Mouse (Mus musculus) limb, embryonic 10.5 days (tissue): ENCODE data around the gene Hapln1. TPM values are rescaled to one million over a fixed set of nuclear protein-coding genes. Genes with fewer than 3 reads are reported as not detected.

Source experiments
- DNase-seq: peaks from one replicate; pipeline ENCODE4 v3.0.0-alpha.2; 2017; ENCODE audit warnings: low spot score
- H3K27ac ChIP-seq: fragments of 300-500 bp; sonication (generic); 2 replicates; pipeline ENCODE4 v1.5.1; 2016; ENCODE audit warnings: mild to moderate bottlenecking
- H3K27me3 ChIP-seq: fragments of 300-500 bp; sonication (generic); 2 replicates; pipeline ENCODE4 v1.6.1; 2016; ENCODE audit warnings: low read depth, mild to moderate bottlenecking; ENCODE audit not compliant: poor library complexity, severe bottlenecking
- H3K36me3 ChIP-seq: fragments of 300-500 bp; sonication (generic); 2 replicates; pipeline ENCODE4 v1.6.1; 2016; ENCODE audit warnings: mild to moderate bottlenecking, moderate library complexity
- H3K4me1 ChIP-seq: fragments of 300-500 bp; sonication (generic); 2 replicates; pipeline ENCODE4 v1.6.1; 2016
- H3K4me3 ChIP-seq: fragments of 300-500 bp; sonication (generic); 2 replicates; pipeline ENCODE4 v1.5.1; 2016; ENCODE audit warnings: mild to moderate bottlenecking, moderate library complexity
- H3K9me3 ChIP-seq: fragments of 300-500 bp; sonication (generic); replicated peaks from 2 replicates; pipeline ENCODE4 v1.6.1; 2016; ENCODE audit warnings: mild to moderate bottlenecking
- WGBS: fragments of 180-500 bp; shearing (Covaris S2); methylation state at CpG from one replicate; pipeline ENCODE4 v1.1.7; 2016; 5-methylcytosine and 5-hydroxymethylcytosine counted together
- polyA plus RNA-seq: library from polyadenylated mRNA; unstranded; fragments of >200 nt; fragmentation: Nextera tagmentation; extraction: Ambion mirVana; gene quantifications from 2 replicates; pipeline ENCODE4 v1.2.1, GENCODE M21; 2016

Gene Hapln1
- polyA plus RNA-seq, 1 experiment from 2014 or later = 17.1 TPM

DNA sequence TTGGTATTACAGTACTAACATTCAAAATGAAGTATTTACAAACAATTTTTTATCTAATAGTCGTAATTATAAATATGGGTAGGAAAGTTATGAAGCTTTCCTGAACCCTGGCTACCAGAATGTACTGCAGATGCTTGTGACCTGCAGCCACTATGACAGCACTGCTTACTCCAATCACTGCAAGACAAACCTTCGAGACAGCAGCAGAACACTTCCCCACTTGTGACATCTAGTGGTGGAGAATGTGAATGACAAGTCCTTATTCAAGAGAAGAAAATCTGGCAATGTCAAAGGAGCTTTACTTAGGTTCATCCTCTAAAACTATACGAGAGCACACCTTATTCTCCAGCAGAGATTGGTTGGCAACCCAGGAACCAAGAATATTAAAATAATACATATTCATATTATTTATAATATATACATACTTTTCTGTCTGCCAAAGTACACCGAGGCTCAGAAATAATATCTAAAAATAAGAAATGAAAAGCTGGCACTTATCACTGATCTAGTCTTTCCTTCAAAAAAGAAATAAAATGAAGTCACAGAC, 94.6 kb downstream of the Hapln1 start:
- Histone ChIP-seq H3K27ac (no peak overlapping the region), H3K4me3 (no peak overlapping the region), H3K9me3 (no peaks in the 10 kb centered on the region), H3K4me1 (no peaks in the 10 kb centered on the region; the same call in 1 of the 2 replicates), H3K27me3 (no peaks in the 10 kb centered on the region), H3K36me3 (no peaks in the 10 kb centered on the region)
- no peak for DNase-seq
- 30% methylated on average over 4 of the region's 4 CpGs for WGBS

DNA sequence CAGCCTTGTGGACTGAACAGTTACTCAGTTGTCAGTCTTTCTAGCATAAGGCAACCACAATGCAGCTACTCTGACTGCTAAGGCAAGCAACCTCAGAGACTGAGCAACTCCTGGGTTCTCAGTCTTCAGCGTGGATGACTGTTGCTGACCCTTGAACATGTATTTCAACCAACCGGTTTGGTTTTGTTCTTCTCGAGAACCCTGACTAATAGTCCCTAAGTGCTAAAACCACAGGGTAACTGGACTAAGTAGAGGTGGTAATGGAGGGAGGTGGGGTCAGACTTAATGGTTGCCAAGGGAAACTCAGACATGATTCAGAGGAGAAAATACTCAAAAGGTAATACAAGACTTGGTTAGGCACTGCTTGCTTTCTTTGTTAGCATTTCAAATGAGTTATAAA, 97.4 kb downstream of the Hapln1 start:
- Histone ChIP-seq H3K27me3 (no peaks in the 10 kb centered on the region), H3K4me3 (no peak overlapping the region), H3K9me3 (no peaks in the 10 kb centered on the region), H3K4me1 (no peaks in the 10 kb centered on the region; the same call in 1 of the 2 replicates), H3K27ac (no peak overlapping the region), H3K36me3 (no peaks in the 10 kb centered on the region)
- DNase-seq = no peak
- WGBS = 82% methylated on average over 3 of the region's 3 CpGs

- H3K27ac ChIP-seq = no peak overlapping the region
- no peak overlapping the region for H3K4me3 ChIP-seq
Measured at GRCm38 (mm10) chr13:89645589-89645988, 106.0 kb downstream of the Hapln1 start.

DNA sequence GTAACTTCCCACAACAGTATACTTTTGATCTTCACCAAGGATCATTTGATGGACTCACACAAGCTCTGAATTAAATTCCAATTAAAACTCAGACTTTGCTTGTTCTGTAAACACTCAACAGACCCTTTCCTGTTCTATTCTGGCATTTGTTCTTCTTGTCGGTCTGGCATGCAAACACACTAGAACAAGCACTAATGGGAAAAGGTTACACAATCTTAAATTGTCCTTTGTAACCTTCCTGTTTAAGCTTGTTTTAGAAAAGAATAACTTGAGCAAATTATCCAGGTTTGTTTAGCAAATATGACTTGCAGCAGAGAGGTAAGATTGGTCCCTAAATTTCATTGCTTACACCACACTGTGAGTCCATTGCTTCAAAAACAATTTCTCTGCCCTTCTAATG, 113.2 kb downstream of the Hapln1 start:
- no peak for DNase-seq
- Histone ChIP-seq H3K36me3 (peaks cover 29% of the 10 kb centered on the region), H3K27ac (no peak overlapping the region), H3K27me3 (no peaks in the 10 kb centered on the region), H3K9me3 (no peaks in the 10 kb centered on the region), H3K4me3 (no peak overlapping the region), H3K4me1 (peaks cover 9% of the 10 kb centered on the region; the same call in 1 of the 2 replicates)
- WGBS = 73% methylated on average over 1 of the region's 1 CpGs

More at GRCm38 (mm10) chr13:89645589-89645988, 106.0 kb downstream of the Hapln1 start:
- no peaks in the 10 kb centered on the region for H3K27me3 ChIP-seq
- 90% methylated on average over 2 of the region's 2 CpGs for WGBS
- no peaks in the 10 kb centered on the region for H3K9me3 ChIP-seq
- peaks cover 9% of the 10 kb centered on the region; the same call in 1 of the 2 replicates for H3K4me1 ChIP-seq
- no peaks in the 10 kb centered on the region for H3K36me3 ChIP-seq
- no peak for DNase-seq

DNA sequence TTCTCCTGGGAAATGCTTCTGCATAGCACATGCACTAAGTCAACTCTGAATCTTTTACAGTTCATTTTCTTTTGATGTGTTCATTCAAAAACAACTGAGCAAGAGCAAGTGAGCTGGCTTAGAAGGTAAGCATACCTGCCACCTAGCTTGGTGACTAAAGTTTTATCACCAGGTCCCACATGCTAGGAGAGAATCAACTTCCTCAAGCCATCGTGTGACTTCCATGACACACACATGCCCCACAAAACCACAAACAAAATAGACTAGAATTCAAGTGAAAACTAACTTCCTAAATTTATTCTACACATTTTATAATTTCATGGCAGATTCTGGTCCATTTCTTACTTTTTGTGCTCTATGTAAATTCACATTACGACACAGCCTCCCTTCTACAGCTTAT, 113.7 kb downstream of the Hapln1 start:
- 94% methylated on average over 2 of the region's 2 CpGs for WGBS
- Histone ChIP-seq H3K27ac (no peak overlapping the region), H3K36me3 (peaks cover 32% of the 10 kb centered on the region)

DNA sequence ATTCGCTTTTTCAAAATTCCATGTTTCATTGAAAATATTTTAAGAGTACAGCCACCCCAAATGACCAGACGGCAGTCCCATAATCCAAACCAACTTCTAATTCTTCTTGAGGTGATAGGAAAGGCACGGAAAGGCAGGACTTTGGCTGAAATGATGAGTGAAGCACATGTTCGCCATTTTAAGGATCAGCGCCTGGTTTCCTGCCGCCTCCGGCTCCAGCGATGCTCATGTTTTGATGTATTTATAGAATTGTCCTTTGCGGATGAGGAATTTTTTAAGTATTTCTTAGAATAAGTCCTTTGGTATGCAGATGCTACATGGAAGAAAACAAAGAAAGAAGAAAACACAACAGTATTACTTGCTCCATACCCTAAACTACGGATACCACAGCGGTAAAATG, 117.5 kb downstream of the Hapln1 start:
- WGBS = 96% methylated on average over 11 of the region's 11 CpGs
- no peak overlapping the region for H3K4me3 ChIP-seq
- DNase-seq = no peak
- no peaks in the 10 kb centered on the region for H3K27me3 ChIP-seq
- H3K27ac ChIP-seq = no peak overlapping the region
- no peaks in the 10 kb centered on the region for H3K9me3 ChIP-seq
- peaks cover 63% of the 10 kb centered on the region for H3K36me3 ChIP-seq
- H3K4me1 ChIP-seq = no peaks in the 10 kb centered on the region

More for the DNA sequence above, 113.7 kb downstream of the Hapln1 start:
- Histone ChIP-seq H3K4me3 (no peak overlapping the region), H3K4me1 (peaks cover 9% of the 10 kb centered on the region; the same call in 1 of the 2 replicates), H3K27me3 (no peaks in the 10 kb centered on the region), H3K9me3 (no peaks in the 10 kb centered on the region)
- DNase-seq = no peak

Other genes with a start within 250 kb of the Hapln1 start
- 44.9 and 74.8 TPM in 2 replicates for gene Vcan, start 202.7 kb downstream of the Hapln1 start, polyA plus RNA-seq